Comparison of ENCODE assay signal across 1 mouse cellular context in genomic region chr4:141213770-141214336, GRCm38 (mm10).
A peak's percentile ranks its signal among the peaks of the same experiment; 100 is the strongest.
TF ChIP-seq lines count a peak whose summit lies in the region.

TSS of gene Rsg1 (plus strand) at chr4:141213956.

TF ChIP-seq in CH12.LX, 34 proteins besides CTCF, POLR2A, EP300 and RAD21 (continued from another document):
- TF ChIP-seq BHLHE40 (IDR thresholded peaks at IDR 0.05; ENCODE audit: low read depth, low read length) (no peak), NRF1 (IDR thresholded peaks at IDR 0.05; ENCODE audit: low read depth, low read length) (peak; percentile 96), CHD1 (IDR thresholded peaks at IDR 0.05; ENCODE audit: low read depth, low read length) (no peak), HCFC1 (IDR thresholded peaks at IDR 0.05; ENCODE audit: low read depth, low read length) (no peak; the same call in 1 of the 2 replicates), JUND (conservative IDR thresholded peaks at IDR 0.05; ENCODE audit: low read depth, low read length) (no peak)
